Mouse (Mus musculus) cerebellum, postnatal 36 days (tissue): ENCODE results near the gene Ppp1r2.

Source experiments
- DNase-seq, 2 experiments: peaks; one replicate each; pipeline ENCODE4 v3.0.0; 2021 to 2022; ENCODE audit warnings: mixed read lengths in 2 of 2

The Ppp1r2 gene

DNA sequence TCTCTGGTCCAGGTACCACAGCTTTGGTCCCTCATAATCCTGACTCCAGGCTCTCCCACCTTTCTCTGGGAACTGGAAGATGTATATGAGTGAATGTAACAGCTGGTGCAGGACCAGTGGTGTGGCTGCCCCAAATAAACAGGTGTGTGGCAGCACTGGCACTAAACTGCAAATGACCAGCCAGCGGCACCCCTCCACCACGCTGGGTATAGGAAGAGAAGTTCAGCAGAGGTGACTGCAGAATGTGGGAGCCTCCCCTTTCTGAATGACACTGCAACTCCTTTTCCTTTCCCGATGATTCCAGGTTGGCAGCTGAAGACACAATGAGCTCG, 41.9 kb downstream of the Ppp1r2 start:
- no peak for DNase-seq

DNA sequence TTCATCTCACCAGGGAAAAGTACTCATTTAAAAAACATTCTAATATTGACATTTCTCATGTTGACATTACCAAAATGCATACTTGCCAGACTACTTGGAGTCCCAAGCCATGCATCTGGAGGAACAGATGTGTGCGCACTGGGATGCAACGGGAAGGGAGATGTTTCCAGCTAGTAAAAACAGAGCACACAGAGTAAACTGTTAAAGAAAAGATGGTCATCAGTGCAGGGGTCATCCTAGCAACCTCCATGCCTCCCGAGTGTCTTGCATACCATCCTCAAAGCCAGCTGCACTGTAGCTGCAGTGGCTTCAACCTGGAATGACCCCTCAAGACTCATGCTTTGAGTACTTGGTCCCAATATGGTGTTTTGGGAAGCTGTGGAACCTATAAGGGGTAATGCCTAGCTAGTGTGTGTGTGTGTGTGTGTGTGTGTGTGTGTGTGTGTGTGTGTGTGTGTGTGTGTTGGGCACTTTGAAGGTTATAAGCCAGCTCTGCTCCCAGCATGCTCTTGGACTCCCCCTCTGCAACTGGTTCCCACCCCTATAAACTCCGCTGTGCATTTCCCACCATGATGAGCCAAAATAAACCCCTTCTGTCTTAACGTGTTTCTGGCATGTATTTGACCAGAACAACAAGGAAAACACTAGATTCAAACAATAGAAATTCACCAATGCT, 42.4 kb downstream of the Ppp1r2 start:
- DNase-seq: no peak

- no peak for DNase-seq
Measured at GRCm38 (mm10) chr16:31231591-31231990, 43.5 kb downstream of the Ppp1r2 start.

DNA sequence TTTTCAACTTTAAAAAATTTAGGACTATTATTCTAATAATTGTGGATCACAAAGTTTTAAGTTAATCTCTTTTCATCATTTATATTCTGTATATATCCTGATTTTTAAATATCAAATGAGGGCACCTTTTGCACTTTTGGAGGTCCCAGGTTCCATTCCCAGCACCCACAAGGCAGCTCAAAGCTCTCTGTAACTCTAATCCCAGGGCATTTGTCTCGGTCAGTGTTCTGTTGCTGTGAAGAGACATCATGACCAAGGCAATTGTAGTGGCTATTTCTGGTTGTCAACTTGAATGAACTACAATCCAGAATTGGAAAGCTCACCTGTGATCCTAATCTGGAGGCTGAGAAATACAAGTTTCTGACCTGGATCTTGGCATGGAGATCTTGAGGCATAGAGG, 47.3 kb downstream of the Ppp1r2 start:
- no peak for DNase-seq

GRCm38 (mm10) chr16:31215271-31215670, 59.8 kb downstream of the Ppp1r2 start:
- DNase-seq: no peak

GRCm38 (mm10) chr16:31213463-31213862, 61.6 kb downstream of the Ppp1r2 start:
- no peak for DNase-seq

DNA sequence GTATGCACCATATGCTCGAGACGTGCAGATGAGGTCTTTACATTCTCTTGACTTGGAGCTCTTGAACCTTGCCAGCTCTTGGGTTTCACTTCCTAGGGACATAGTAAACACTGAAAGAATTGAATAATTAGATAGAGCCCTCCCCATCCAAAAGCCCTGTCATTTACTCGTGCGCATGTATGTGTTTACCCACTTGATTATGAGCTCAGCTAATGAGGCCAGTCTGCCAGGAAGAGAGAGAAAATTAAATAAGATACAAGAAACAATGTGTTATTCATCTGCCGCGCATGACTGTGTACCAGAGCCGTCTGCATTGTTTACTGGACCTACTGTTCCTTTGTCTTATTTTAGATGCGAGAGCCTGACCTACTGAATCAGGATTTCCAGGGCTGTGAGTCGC, 63.6 kb downstream of the Ppp1r2 start:
- DNase-seq: no peak

DNA sequence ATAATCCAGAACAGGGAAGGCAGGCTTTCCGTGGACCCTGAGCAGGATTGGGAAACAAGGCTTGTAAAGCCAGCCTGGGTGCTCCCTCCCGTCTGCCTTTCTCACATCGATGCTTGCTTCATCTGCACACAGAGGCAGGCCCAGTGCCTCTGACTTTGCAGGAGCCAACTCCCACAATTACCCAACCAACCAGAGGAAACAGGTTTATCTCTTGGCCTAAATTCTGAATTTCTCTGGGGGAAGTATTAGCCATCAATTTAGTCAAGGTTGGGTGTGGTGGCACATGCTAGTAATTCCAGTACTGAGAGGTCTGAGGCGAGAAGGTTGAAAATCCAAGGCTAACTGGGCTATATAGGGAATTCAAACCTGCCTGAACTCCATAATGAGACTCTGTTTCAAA, 64.6 kb downstream of the Ppp1r2 start:
- DNase-seq: no peak

- DNase-seq: no peak
Measured at GRCm38 (mm10) chr16:31209911-31210310, 65.2 kb downstream of the Ppp1r2 start.

DNA sequence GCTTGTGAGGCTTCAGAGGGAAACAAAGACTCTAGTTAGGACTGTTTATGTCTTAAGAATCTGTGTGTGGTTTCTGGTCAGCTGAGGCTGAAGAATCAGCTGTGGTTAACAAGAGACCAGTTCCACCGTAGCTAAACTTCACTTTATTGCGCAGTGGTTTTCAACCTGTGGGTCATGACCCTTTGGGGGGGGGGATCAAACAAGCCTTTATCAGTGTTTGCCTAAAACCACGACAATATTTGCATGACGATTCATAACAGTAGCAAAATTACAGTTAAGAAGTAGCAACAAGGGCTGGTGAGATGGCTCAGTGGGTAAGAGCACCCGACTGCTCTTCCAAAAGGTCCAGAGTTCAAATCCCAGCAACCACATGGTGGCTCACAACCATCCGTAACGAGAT, 69.4 kb downstream of the Ppp1r2 start:
- DNase-seq: no peak

DNA sequence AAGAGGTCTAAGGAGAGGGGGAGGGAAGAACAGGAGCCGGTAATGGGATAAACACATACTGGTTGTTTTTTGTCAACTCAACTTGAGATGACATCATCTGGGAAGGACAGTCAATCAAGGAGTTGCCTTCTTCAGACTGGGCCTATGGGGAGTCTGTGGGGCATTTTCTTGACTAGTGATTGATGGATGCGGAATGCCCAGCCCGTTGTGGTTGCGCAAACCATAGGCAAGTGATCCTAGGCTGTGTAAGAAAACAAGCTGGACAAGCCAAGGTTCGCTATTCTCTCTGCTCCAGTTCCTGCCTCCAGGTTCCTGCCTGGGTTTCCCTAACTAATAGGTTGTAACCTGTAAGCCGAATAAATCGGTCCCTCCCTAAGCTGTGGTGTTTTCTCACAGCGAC, 69.9 kb downstream of the Ppp1r2 start:
- no peak for DNase-seq

DNA sequence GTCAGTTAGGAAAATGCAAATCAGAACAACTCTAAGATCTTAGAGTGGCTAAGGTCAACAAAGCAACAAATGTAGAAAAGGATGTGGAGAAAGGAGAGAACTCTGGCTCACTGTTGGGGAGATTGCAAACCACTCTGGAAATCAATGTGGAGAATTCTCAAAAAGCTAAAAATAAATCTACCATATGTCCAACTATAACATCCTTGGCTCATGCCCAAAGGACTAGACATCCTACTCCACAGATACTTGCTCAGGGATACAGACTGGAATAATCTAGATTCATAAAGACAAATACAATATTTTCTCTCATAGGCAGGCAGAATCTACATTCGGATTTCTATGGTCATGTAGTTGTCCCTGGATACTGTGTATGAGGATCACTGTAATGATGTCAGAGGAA, 70.9 kb downstream of the Ppp1r2 start:
- no peak for DNase-seq

- no peak for DNase-seq
Measured at GRCm38 (mm10) chr16:31201704-31202103, 73.4 kb downstream of the Ppp1r2 start.
